Mouse (Mus musculus): ENCODE data around the gene Grk6. TPM values are rescaled to one million over a fixed set of nuclear protein-coding genes. Genes with fewer than 3 reads are reported as not detected.

Gene Grk6
- polyA plus RNA-seq, 1 experiment: 9.5 TPM

DNA sequence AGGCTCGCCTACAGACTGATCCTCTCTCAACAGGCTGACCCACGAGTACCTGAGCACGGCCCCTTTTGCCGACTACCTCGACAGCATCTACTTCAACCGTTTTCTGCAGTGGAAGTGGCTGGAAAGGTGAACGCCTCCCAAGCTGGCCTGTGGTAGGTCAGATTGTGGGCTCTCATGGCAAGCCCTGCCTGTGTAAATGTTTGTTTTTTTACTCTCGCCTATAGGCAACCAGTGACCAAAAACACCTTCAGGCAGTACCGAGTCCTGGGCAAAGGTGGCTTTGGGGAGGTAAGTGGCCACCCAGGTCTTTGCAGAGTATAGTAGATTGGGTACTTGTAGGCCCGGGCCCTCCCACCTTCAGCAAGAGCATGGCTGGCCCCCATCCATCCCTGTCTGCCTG lies 6.4 kb downstream of the Grk6 start:
- TF ChIP-seq GATA1 (IDR thresholded peaks at IDR 0.05; ENCODE audit: low read length) (no peak), TAL1 (IDR thresholded peaks at IDR 0.05; ENCODE audit: low read length) (no peak)
- Histone ChIP-seq H3K4me1 (ENCODE audit: control insufficient read depth) (peaks cover 41% of the 10 kb centered on the region), H3K36me3 (ENCODE audit: control insufficient read depth) (peaks cover 97% of the 10 kb centered on the region)

GRCm38 (mm10) chr13:55451785-55452549 lies 7.1 kb downstream of the Grk6 start:
- H3K9me3 ChIP-seq (ENCODE audit: control insufficient read depth, low read length): no peaks in the 10 kb centered on the region
- peaks cover 99% of the 10 kb centered on the region for H3K36me3 ChIP-seq (ENCODE audit: control insufficient read depth)
- no peak for TF ChIP-seq GATA1 (IDR thresholded peaks at IDR 0.05; ENCODE audit: low read length)
- no peak for TF ChIP-seq TAL1 (IDR thresholded peaks at IDR 0.05; ENCODE audit: low read length)
- no peak overlapping the region for H3K4me3 ChIP-seq (replicated peaks)
- H3K4me1 ChIP-seq (ENCODE audit: control insufficient read depth): peaks cover 34% of the 10 kb centered on the region
- H3K27me3 ChIP-seq (ENCODE audit: control insufficient read depth): no peaks in the 10 kb centered on the region

More for the DNA sequence above, 6.4 kb downstream of the Grk6 start:
- Histone ChIP-seq H3K4me3 (replicated peaks) (no peak overlapping the region), H3K9me3 (ENCODE audit: control insufficient read depth, low read length) (no peaks in the 10 kb centered on the region), H3K27me3 (ENCODE audit: control insufficient read depth) (no peaks in the 10 kb centered on the region)

DNA sequence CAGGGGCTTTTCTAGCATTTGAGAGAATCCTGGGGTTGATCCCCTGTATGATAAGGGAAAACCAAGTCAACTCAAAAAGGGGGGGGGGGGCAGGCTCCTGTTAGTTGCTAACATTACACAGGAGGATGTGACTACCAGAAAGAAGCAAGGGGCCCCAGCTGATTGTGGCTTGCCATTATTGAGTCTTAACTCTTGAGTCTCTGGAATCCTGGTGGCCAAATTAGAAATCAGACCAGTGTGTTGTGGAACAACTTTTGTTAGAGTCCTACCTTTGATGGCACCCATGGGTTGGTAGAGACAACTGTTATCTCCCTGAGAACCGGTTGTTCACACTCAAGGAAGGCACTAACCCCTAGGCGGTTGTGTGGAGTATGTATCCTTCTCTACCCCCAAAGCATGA lies 18.1 kb downstream of the Grk6 start:
- Histone ChIP-seq H3K36me3 (ENCODE audit: control insufficient read depth) (peaks cover 44% of the 10 kb centered on the region), H3K4me1 (ENCODE audit: control insufficient read depth) (peaks cover 13% of the 10 kb centered on the region), H3K9me3 (ENCODE audit: control insufficient read depth, low read length) (no peaks in the 10 kb centered on the region), H3K4me3 (replicated peaks) (no peak overlapping the region), H3K27me3 (ENCODE audit: control insufficient read depth) (peaks cover 50% of the 10 kb centered on the region)
- TF ChIP-seq TAL1 (IDR thresholded peaks at IDR 0.05; ENCODE audit: low read length) (no peak), GATA1 (IDR thresholded peaks at IDR 0.05; ENCODE audit: low read length) (no peak)

DNA sequence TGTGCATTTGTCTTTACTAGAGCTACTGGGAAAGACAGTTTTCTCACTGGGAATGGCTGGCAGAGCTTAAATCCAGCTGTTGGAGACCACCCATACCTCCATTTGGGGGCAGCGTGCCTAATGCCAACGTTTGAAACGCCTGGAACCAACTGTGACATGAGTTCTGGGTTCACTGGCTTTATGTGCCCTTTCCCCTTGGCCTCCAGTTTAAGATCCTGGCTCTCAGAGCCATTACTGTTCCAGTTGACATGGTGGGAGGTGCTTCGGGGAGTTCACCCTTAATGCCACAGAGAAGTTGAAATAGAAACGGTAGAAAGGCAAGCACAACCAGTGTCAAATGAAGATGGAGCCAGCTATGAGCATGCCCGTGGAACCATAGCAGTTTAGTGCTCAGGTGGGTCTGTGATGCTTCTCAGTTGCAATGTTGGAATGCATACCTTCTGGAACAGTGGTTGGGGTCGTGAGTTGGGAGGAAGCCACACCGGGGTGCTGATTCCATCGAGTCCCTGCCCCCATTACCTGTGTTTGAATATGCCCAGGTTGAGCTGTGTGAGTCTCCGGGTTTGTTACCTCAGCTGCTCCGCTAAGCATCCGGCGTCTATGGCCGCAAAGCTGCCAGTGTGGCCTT lies 18.6 kb downstream of the Grk6 start:
- H3K4me3 ChIP-seq (replicated peaks): no peak overlapping the region
- H3K4me1 ChIP-seq (ENCODE audit: control insufficient read depth): peaks cover 13% of the 10 kb centered on the region
- no peaks in the 10 kb centered on the region for H3K9me3 ChIP-seq (ENCODE audit: control insufficient read depth, low read length)
- no peak for TF ChIP-seq TAL1 (IDR thresholded peaks at IDR 0.05; ENCODE audit: low read length)
- TF ChIP-seq GATA1 (IDR thresholded peaks at IDR 0.05; ENCODE audit: low read length): no peak
- peaks cover 39% of the 10 kb centered on the region for H3K36me3 ChIP-seq (ENCODE audit: control insufficient read depth)
- H3K27me3 ChIP-seq (ENCODE audit: control insufficient read depth): peaks cover 55% of the 10 kb centered on the region

GRCm38 (mm10) chr13:55464027-55464884 lies 19.4 kb downstream of the Grk6 start, which contains the start of gene Prr7:
TSS of gene Prr7 (plus strand) at chr13:55464267.
- H3K9me3 ChIP-seq (ENCODE audit: control insufficient read depth, low read length): no peaks in the 10 kb centered on the region
- peaks cover 62% of the 10 kb centered on the region for H3K27me3 ChIP-seq (ENCODE audit: control insufficient read depth)
- peaks cover 31% of the 10 kb centered on the region for H3K36me3 ChIP-seq (ENCODE audit: control insufficient read depth)
- H3K4me1 ChIP-seq (ENCODE audit: control insufficient read depth): peaks cover 13% of the 10 kb centered on the region
- TF ChIP-seq TAL1 (IDR thresholded peaks at IDR 0.05; ENCODE audit: low read length) (no peak), GATA1 (IDR thresholded peaks at IDR 0.05; ENCODE audit: low read length) (no peak)
- peak within 1 kb of the TSS; percentile 34 for H3K4me3 ChIP-seq (replicated peaks)

- Histone ChIP-seq H3K36me3 (ENCODE audit: control insufficient read depth) (peaks cover 22% of the 10 kb centered on the region), H3K4me3 (replicated peaks) (no peak overlapping the region), H3K27me3 (ENCODE audit: control insufficient read depth) (peaks cover 72% of the 10 kb centered on the region), H3K4me1 (ENCODE audit: control insufficient read depth) (peaks cover 13% of the 10 kb centered on the region), H3K9me3 (ENCODE audit: control insufficient read depth, low read length) (no peaks in the 10 kb centered on the region)
- TF ChIP-seq TAL1 (IDR thresholded peaks at IDR 0.05; ENCODE audit: low read length): no peak
- TF ChIP-seq GATA1 (IDR thresholded peaks at IDR 0.05; ENCODE audit: low read length): no peak
These were observed 20.3 kb downstream of the Grk6 start for GRCm38 (mm10) chr13:55465184-55465583.

DNA sequence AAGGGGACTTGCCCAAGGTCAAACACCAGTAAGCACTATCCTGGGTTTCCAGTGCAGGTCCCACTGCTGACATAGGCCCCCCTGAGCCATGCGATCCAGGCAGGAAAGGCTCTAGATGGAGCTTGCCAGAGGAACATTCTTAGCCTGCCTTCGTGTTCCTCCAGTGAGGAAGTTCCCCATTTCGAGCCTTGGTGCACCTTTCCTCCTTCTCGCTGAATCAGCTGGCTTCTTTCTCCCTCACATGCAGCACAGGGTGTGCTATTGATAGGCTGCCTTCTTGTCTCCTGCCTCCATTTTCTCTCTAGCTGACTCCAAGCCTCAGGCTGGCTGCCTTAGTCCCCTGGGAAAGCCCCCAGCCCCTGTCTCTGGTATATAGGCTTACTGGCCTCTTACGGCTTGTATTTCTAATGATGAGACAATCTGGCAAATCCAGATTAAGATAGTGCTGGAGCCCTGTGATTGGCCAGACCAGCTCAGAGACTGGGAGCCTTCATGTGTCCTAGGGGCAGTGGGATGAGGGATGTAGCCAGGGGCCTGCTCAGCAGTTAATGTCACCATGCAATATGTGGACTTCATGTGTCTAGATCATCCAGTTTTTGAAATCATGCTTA lies 21.1 kb downstream of the Grk6 start:
- H3K4me1 ChIP-seq (ENCODE audit: control insufficient read depth): peaks cover 14% of the 10 kb centered on the region
- no peak for TF ChIP-seq GATA1 (IDR thresholded peaks at IDR 0.05; ENCODE audit: low read length)
- no peak for TF ChIP-seq TAL1 (IDR thresholded peaks at IDR 0.05; ENCODE audit: low read length)
- no peaks in the 10 kb centered on the region for H3K9me3 ChIP-seq (ENCODE audit: control insufficient read depth, low read length)
- H3K36me3 ChIP-seq (ENCODE audit: control insufficient read depth): peaks cover 14% of the 10 kb centered on the region
- no peak overlapping the region for H3K4me3 ChIP-seq (replicated peaks)
- H3K27me3 ChIP-seq (ENCODE audit: control insufficient read depth): peaks cover 79% of the 10 kb centered on the region

GRCm38 (mm10) chr13:55468851-55469560 lies 24.1 kb downstream of the Grk6 start:
- Histone ChIP-seq H3K4me3 (replicated peaks) (no peak overlapping the region), H3K4me1 (ENCODE audit: control insufficient read depth) (peaks cover 26% of the 10 kb centered on the region), H3K27me3 (ENCODE audit: control insufficient read depth) (peaks cover 100% of the 10 kb centered on the region), H3K36me3 (ENCODE audit: control insufficient read depth) (no peaks in the 10 kb centered on the region), H3K9me3 (ENCODE audit: control insufficient read depth, low read length) (peaks cover 10% of the 10 kb centered on the region; the same call in 1 of the 2 replicates)
- TF ChIP-seq GATA1 (IDR thresholded peaks at IDR 0.05; ENCODE audit: low read length): no peak
- no peak for TF ChIP-seq TAL1 (IDR thresholded peaks at IDR 0.05; ENCODE audit: low read length)
